Mouse (Mus musculus): Measurements from ENCODE around the gene Ank. TPM values are rescaled to one million over a fixed set of nuclear protein-coding genes. Genes with fewer than 3 reads are reported as not detected.

Gene Ank
- polyA plus RNA-seq, 1 experiment from 2014 or later = 13.2 TPM

GRCm38 (mm10) chr15:27574992-27575781, 108.7 kb downstream of the Ank start:
- Histone ChIP-seq H3K27me3 (replicated peaks) (no peaks in the 10 kb centered on the region), H3K9me3 (no peaks in the 10 kb centered on the region), H3K4me2 (no peak overlapping the region), H3K27ac (no peak overlapping the region), H3K36me3 (replicated peaks) (peaks cover 12% of the 10 kb centered on the region; the same call in 1 of the 2 replicates), H3K4me1 (no peaks in the 10 kb centered on the region), H3K9ac (no peak overlapping the region), H3K4me3 (no peak overlapping the region)
- peak; percentile 59 for ATAC-seq (replicated peaks)
- 81% methylated on average over 8 of the region's 8 CpGs for WGBS

- no peak overlapping the region for H3K9ac ChIP-seq
- H3K4me2 ChIP-seq = no peak overlapping the region
- WGBS = 88% methylated on average over 3 of the region's 3 CpGs
- peak; percentile 40; the same call in 1 of the 2 replicates for ATAC-seq (replicated peaks)
- peaks cover 12% of the 10 kb centered on the region; the same call in 1 of the 2 replicates for H3K36me3 ChIP-seq (replicated peaks)
- H3K27ac ChIP-seq = no peak overlapping the region
- no peaks in the 10 kb centered on the region for H3K9me3 ChIP-seq
- no peaks in the 10 kb centered on the region for H3K27me3 ChIP-seq (replicated peaks)
- no peak overlapping the region for H3K4me3 ChIP-seq
- H3K4me1 ChIP-seq = no peaks in the 10 kb centered on the region
These were observed 109.5 kb downstream of the Ank start for GRCm38 (mm10) chr15:27575932-27576331.

GRCm38 (mm10) chr15:27576886-27577285, 110.4 kb downstream of the Ank start:
- WGBS = 86% methylated on average over 1 of the region's 1 CpGs

GRCm38 (mm10) chr15:27577915-27578780, 111.7 kb downstream of the Ank start:
- WGBS = 82% methylated on average over 16 of the region's 16 CpGs

More at GRCm38 (mm10) chr15:27576886-27577285, 110.4 kb downstream of the Ank start:
- Histone ChIP-seq H3K27me3 (replicated peaks) (no peaks in the 10 kb centered on the region), H3K36me3 (replicated peaks) (peaks cover 7% of the 10 kb centered on the region; the same call in 1 of the 2 replicates), H3K27ac (no peak overlapping the region), H3K4me2 (no peak overlapping the region), H3K9me3 (no peaks in the 10 kb centered on the region), H3K4me1 (0 out of 2 replicates have a peak, but pooled peaks cover 4% of the 10 kb centered on the region), H3K9ac (no peak overlapping the region), H3K4me3 (no peak overlapping the region)
- no peak for ATAC-seq (replicated peaks)

GRCm38 (mm10) chr15:27578918-27579317, 112.4 kb downstream of the Ank start:
- no peak overlapping the region for H3K4me3 ChIP-seq
- H3K27ac ChIP-seq = no peak overlapping the region
- no peak for ATAC-seq (replicated peaks)
- WGBS = 95% methylated on average over 6 of the region's 6 CpGs
- no peaks in the 10 kb centered on the region for H3K9me3 ChIP-seq
- no peaks in the 10 kb centered on the region; the same call in 1 of the 2 replicates for H3K36me3 ChIP-seq (replicated peaks)
- H3K27me3 ChIP-seq (replicated peaks) = no peaks in the 10 kb centered on the region
- 0 out of 2 replicates have a peak, but pooled peaks cover 4% of the 10 kb centered on the region for H3K4me1 ChIP-seq
- no peak overlapping the region for H3K4me2 ChIP-seq
- H3K9ac ChIP-seq = no peak overlapping the region

More at GRCm38 (mm10) chr15:27577915-27578780, 111.7 kb downstream of the Ank start:
- H3K9ac ChIP-seq = no peak overlapping the region
- ATAC-seq (replicated peaks) = no peak
- H3K4me2 ChIP-seq = no peak overlapping the region
- H3K27me3 ChIP-seq (replicated peaks) = no peaks in the 10 kb centered on the region
- no peak overlapping the region for H3K27ac ChIP-seq
- H3K4me3 ChIP-seq = no peak overlapping the region
- H3K9me3 ChIP-seq = no peaks in the 10 kb centered on the region
- no peaks in the 10 kb centered on the region; the same call in 1 of the 2 replicates for H3K36me3 ChIP-seq (replicated peaks)
- 0 out of 2 replicates have a peak, but pooled peaks cover 4% of the 10 kb centered on the region for H3K4me1 ChIP-seq

- WGBS = 88% methylated on average over 2 of the region's 2 CpGs
- Histone ChIP-seq H3K9me3 (no peaks in the 10 kb centered on the region), H3K4me2 (no peak overlapping the region), H3K27ac (no peak overlapping the region), H3K27me3 (replicated peaks) (no peaks in the 10 kb centered on the region), H3K4me1 (0 out of 2 replicates have a peak, but pooled peaks cover 4% of the 10 kb centered on the region), H3K4me3 (no peak overlapping the region), H3K9ac (no peak overlapping the region), H3K36me3 (replicated peaks) (no peaks in the 10 kb centered on the region; the same call in 1 of the 2 replicates)
- ATAC-seq (replicated peaks) = no peak
These were observed 113.4 kb downstream of the Ank start for GRCm38 (mm10) chr15:27579853-27580252.

GRCm38 (mm10) chr15:27580771-27581170, 114.3 kb downstream of the Ank start:
- Histone ChIP-seq H3K27ac (no peak overlapping the region), H3K9me3 (no peaks in the 10 kb centered on the region), H3K4me2 (no peak overlapping the region), H3K27me3 (replicated peaks) (no peaks in the 10 kb centered on the region), H3K9ac (no peak overlapping the region), H3K4me1 (0 out of 2 replicates have a peak, but pooled peaks cover 4% of the 10 kb centered on the region), H3K36me3 (replicated peaks) (no peaks in the 10 kb centered on the region; the same call in 1 of the 2 replicates), H3K4me3 (no peak overlapping the region)
- ATAC-seq (replicated peaks) = no peak
- WGBS = 73% methylated on average over 2 of the region's 2 CpGs

- Histone ChIP-seq H3K4me3 (no peak overlapping the region), H3K9me3 (no peaks in the 10 kb centered on the region), H3K4me2 (no peak overlapping the region), H3K36me3 (replicated peaks) (no peaks in the 10 kb centered on the region; the same call in 1 of the 2 replicates), H3K4me1 (0 out of 2 replicates have a peak, but pooled peaks cover 4% of the 10 kb centered on the region), H3K9ac (no peak overlapping the region), H3K27ac (no peak overlapping the region), H3K27me3 (replicated peaks) (no peaks in the 10 kb centered on the region)
- peak; percentile 30; the same call in 1 of the 2 replicates for ATAC-seq (replicated peaks)
- WGBS = 19% methylated on average over 3 of the region's 3 CpGs
These were observed 115.2 kb downstream of the Ank start for GRCm38 (mm10) chr15:27581640-27582039.

GRCm38 (mm10) chr15:27582428-27582827, 116.0 kb downstream of the Ank start:
- no peaks in the 10 kb centered on the region for H3K27me3 ChIP-seq (replicated peaks)
- 0 out of 2 replicates have a peak, but pooled peaks cover 4% of the 10 kb centered on the region for H3K4me1 ChIP-seq
- no peak overlapping the region for H3K4me2 ChIP-seq
- 88% methylated on average over 3 of the region's 3 CpGs for WGBS
- H3K27ac ChIP-seq = no peak overlapping the region
- no peak overlapping the region for H3K4me3 ChIP-seq
- no peaks in the 10 kb centered on the region; the same call in 1 of the 2 replicates for H3K36me3 ChIP-seq (replicated peaks)
- H3K9ac ChIP-seq = no peak overlapping the region
- ATAC-seq (replicated peaks) = no peak
- no peaks in the 10 kb centered on the region for H3K9me3 ChIP-seq

GRCm38 (mm10) chr15:27583042-27583441, 116.6 kb downstream of the Ank start:
- 81% methylated on average over 4 of the region's 4 CpGs for WGBS
- H3K4me2 ChIP-seq = no peak overlapping the region

GRCm38 (mm10) chr15:27583620-27584019, 117.1 kb downstream of the Ank start:
- 93% methylated on average over 6 of the region's 6 CpGs for WGBS
- ATAC-seq (replicated peaks) = no peak
- no peak overlapping the region for H3K4me2 ChIP-seq

More at GRCm38 (mm10) chr15:27583042-27583441, 116.6 kb downstream of the Ank start:
- H3K9me3 ChIP-seq = no peaks in the 10 kb centered on the region
- 0 out of 2 replicates have a peak, but pooled peaks cover 4% of the 10 kb centered on the region for H3K4me1 ChIP-seq
- no peak overlapping the region for H3K9ac ChIP-seq
- H3K27ac ChIP-seq = no peak overlapping the region
- no peaks in the 10 kb centered on the region for H3K27me3 ChIP-seq (replicated peaks)
- no peak for ATAC-seq (replicated peaks)
- H3K36me3 ChIP-seq (replicated peaks) = no peaks in the 10 kb centered on the region; the same call in 1 of the 2 replicates
- no peak overlapping the region for H3K4me3 ChIP-seq

More at GRCm38 (mm10) chr15:27583620-27584019, 117.1 kb downstream of the Ank start:
- no peak overlapping the region for H3K9ac ChIP-seq
- no peaks in the 10 kb centered on the region for H3K27me3 ChIP-seq (replicated peaks)
- 0 out of 2 replicates have a peak, but pooled peaks cover 4% of the 10 kb centered on the region for H3K4me1 ChIP-seq
- no peaks in the 10 kb centered on the region; the same call in 1 of the 2 replicates for H3K36me3 ChIP-seq (replicated peaks)
- no peak overlapping the region for H3K4me3 ChIP-seq
- H3K9me3 ChIP-seq = no peaks in the 10 kb centered on the region
- H3K27ac ChIP-seq = no peak overlapping the region
